Mouse (Mus musculus) spleen, adult 2 months (tissue): ENCODE measurements around the gene Gsap.

ENCODE experiments used
- CTCF ChIP-seq: fragments of 200-500 bp; IDR thresholded peaks from 2 replicates; pipeline ENCODE4 v1.5.1; 2011; ENCODE audit warnings: mild to moderate bottlenecking, inconsistent platforms; ENCODE audit not compliant: insufficient read depth, insufficient read length, insufficient replicate concordance; ENCODE audit errors: extremely low read depth
- POLR2A ChIP-seq: fragments of 200-500 bp; IDR thresholded peaks from 2 replicates; pipeline ENCODE4 v1.6.1; 2011; ENCODE audit warnings: low read depth, low read length, inconsistent platforms

GRCm38 (mm10) chr5:21269446-21269845, 83.4 kb downstream of the Gsap start:
- TF ChIP-seq POLR2A (no peak), CTCF (no peak)
